In the genomic region with DNA sequence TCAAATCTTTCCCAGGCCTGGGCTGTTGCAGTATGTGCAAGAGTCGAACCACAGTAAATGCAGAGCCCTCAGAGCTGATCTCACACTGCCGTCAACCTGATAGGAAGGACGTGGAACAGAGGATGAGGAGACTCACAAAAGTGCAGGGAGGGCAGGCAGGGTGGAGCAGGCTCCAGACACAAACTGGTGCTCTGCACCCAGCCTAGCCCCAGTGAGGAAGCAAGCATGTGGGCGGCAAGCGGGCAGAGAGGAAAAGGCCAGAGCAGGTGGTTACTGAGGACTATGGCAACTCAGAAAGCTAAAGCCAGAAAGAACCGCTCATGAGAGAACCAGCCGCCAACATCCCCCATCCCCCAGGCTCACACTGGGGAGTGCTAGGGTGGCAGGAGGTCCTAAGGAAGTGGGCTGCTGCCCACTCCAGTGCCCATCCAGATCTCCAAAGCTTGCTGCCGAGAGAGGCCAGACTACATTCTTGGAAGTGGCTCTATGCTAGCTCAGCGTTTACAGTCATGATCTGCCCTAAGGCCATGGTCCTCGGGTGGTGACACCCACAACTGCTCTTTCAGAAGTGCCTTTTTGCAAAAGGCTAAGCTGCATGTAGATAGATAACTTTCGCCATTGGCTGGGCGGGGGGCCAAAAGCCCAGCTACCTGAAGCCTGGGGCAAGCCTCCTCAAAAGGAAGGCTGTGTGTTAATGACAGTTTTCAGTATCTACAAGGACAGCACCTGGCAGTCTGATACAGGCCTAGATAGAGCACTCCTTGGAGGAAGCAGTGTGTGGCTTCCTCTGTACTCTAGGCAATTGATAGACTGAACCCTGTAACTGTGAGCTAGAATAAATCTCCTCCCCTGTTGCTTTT, we compare ENCODE assay signal across 10 mouse cellular contexts.
DNase-seq lines count a peak whose midpoint lies in the region; ATAC-seq lines count a peak whose summit lies in the region.
"Had no signal": no experiment of that assay in that cellular context is flagged by ENCODE, and none has a peak within 500 bp of the region (broad histone marks: within the 10 kb centered on the region; RNA-seq: fewer than 3 reads in every experiment).

No protein-coding gene starts in this region.

- H3K27me3 ChIP-seq in hindbrain, embryonic 10.5 days (ENCODE audit: insufficient read depth, poor library complexity, severe bottlenecking): no peaks in the 10 kb centered on the region
- H3K27me3 ChIP-seq in hindbrain, embryonic 16.5 days (replicated peaks; ENCODE audit: control insufficient read depth, insufficient read depth, low read length): no peaks in the 10 kb centered on the region
- H3K27me3 ChIP-seq in limb, embryonic 11.5 days (ENCODE audit: control insufficient read depth, insufficient read depth, low read length): no peaks in the 10 kb centered on the region
- H3K27me3 ChIP-seq: neural tube, embryonic 12.5 days had no signal

- no peak for DNase-seq in hindbrain, embryonic 10.5 days (ENCODE audit: low spot score)
- peak; percentile 26 for DNase-seq in thymus, postnatal 14 days
- DNase-seq in thymus, postnatal 25 days: no peak
- no peak for DNase-seq in limb, embryonic 11.5 days (ENCODE audit: low spot score)
- no peak for DNase-seq in cerebellum, postnatal 10 days
- DNase-seq: cerebellum, adult 18-20 months had no signal

- H3K4me2 ChIP-seq in hindbrain, embryonic 16.5 days (ENCODE audit: low read length): no peak overlapping the region
- H3K4me2 ChIP-seq in limb, embryonic 11.5 days (ENCODE audit: low read depth, severe bottlenecking): no peak overlapping the region
- H3K4me2 ChIP-seq: neural tube, embryonic 12.5 days had no signal

- H3K36me3 ChIP-seq in hindbrain, embryonic 10.5 days: peaks cover 43% of the 10 kb centered on the region
- 0 out of 2 replicates have a peak, but pooled peaks cover 2% of the 10 kb centered on the region for H3K36me3 ChIP-seq in hindbrain, embryonic 16.5 days (ENCODE audit: control insufficient read depth, insufficient read depth, low read length)
- no peaks in the 10 kb centered on the region for H3K36me3 ChIP-seq in limb, embryonic 11.5 days (ENCODE audit: control insufficient read depth, insufficient read depth, low read length)

- H3K4me3 ChIP-seq in hindbrain, embryonic 10.5 days: no peak overlapping the region
- H3K4me3 ChIP-seq in hindbrain, embryonic 16.5 days (ENCODE audit: low read length): no peak overlapping the region
- no peak overlapping the region for H3K4me3 ChIP-seq in limb, embryonic 11.5 days (ENCODE audit: low read depth, low read length)
- H3K4me3 ChIP-seq: neural tube, embryonic 12.5 days had no signal

- peaks cover 8% of the 10 kb centered on the region for H3K4me1 ChIP-seq in hindbrain, embryonic 10.5 days (replicated peaks)
- no peaks in the 10 kb centered on the region for H3K4me1 ChIP-seq in hindbrain, embryonic 16.5 days (ENCODE audit: control insufficient read depth, insufficient read depth, low read depth, low read length)
- no peaks in the 10 kb centered on the region for H3K4me1 ChIP-seq in limb, embryonic 11.5 days (ENCODE audit: control insufficient read depth, insufficient read depth, low read length)

- H3K9me3 ChIP-seq in hindbrain, embryonic 10.5 days: no peaks in the 10 kb centered on the region
- H3K9me3 ChIP-seq in hindbrain, embryonic 16.5 days (ENCODE audit: control insufficient read depth, low read length): no peaks in the 10 kb centered on the region
- no peaks in the 10 kb centered on the region for H3K9me3 ChIP-seq in limb, embryonic 11.5 days (ENCODE audit: control insufficient read depth, low read length)
- H3K9me3 ChIP-seq: neural tube, embryonic 12.5 days had no signal

- ATAC-seq in hindbrain, embryonic 16.5 days: no peak
- ATAC-seq in limb, embryonic 11.5 days (ENCODE audit: insufficient number of reproducible peaks, low FRiP score, low TSS enrichment, low read depth): no peak
- ATAC-seq in monocyte, adult 5-6 weeks (replicated peaks; ENCODE audit: insufficient number of reproducible peaks, low FRiP score, low TSS enrichment, poor library complexity, severe bottlenecking): no peak

- H3K9ac ChIP-seq in hindbrain, embryonic 16.5 days (ENCODE audit: low read depth, low read length): no peak overlapping the region
- H3K9ac ChIP-seq in limb, embryonic 11.5 days (ENCODE audit: low read length): no peak overlapping the region
- H3K9ac ChIP-seq: neural tube, embryonic 12.5 days had no signal

- H3K27ac ChIP-seq in hindbrain, embryonic 10.5 days: 0 out of 2 replicates have a peak overlapping the region, but pooled peaks have one; percentile 8
- H3K27ac ChIP-seq in hindbrain, embryonic 16.5 days (ENCODE audit: low read depth, low read length): no peak overlapping the region
- H3K27ac ChIP-seq in limb, embryonic 11.5 days (replicated peaks; ENCODE audit: low read depth, low read length): peak overlapping the region; percentile 18; the same call in 1 of the 2 replicates
- H3K27ac ChIP-seq: macrophage; neural tube, embryonic 12.5 days had no signal

- 85% methylated on average over 12 of the region's 12 CpGs for WGBS in hindbrain, embryonic 10.5 days
- 89% methylated on average over 12 of the region's 12 CpGs for WGBS in hindbrain, embryonic 16.5 days
- WGBS in limb, embryonic 11.5 days: 84% methylated on average over 12 of the region's 12 CpGs
